Mouse (Mus musculus): ENCODE data around the gene Gtf3c5. TPM values are rescaled to one million over a fixed set of nuclear protein-coding genes. Genes with fewer than 3 reads are reported as not detected.
A peak's percentile ranks its signal among the peaks of the same experiment; 100 is the strongest.

The Gtf3c5 gene
- polyA plus RNA-seq, 1 experiment from 2014 or later, result 31.8 TPM

- no peaks in the 10 kb centered on the region for H3K9me3 ChIP-seq
- no peak overlapping the region for H3K27ac ChIP-seq
- ATAC-seq, result no peak
- WGBS, result 66% methylated on average over 14 of the region's 14 CpGs
- H3K9ac ChIP-seq, result no peak overlapping the region
- H3K4me3 ChIP-seq (replicated peaks), result no peak overlapping the region
- H3K4me2 ChIP-seq (replicated peaks), result no peak overlapping the region
- no peaks in the 10 kb centered on the region for H3K36me3 ChIP-seq
- no peaks in the 10 kb centered on the region for H3K27me3 ChIP-seq (replicated peaks)
- peaks cover 4% of the 10 kb centered on the region; the same call in 1 of the 2 replicates for H3K4me1 ChIP-seq (replicated peaks)
These were observed 22.4 kb upstream of the Gtf3c5 start for GRCm38 (mm10) chr2:28605789-28606541.

- 84% methylated on average over 5 of the region's 5 CpGs for WGBS
- Histone ChIP-seq H3K27me3 (replicated peaks) (no peaks in the 10 kb centered on the region), H3K9ac (no peak overlapping the region), H3K27ac (no peak overlapping the region), H3K36me3 (no peaks in the 10 kb centered on the region), H3K4me1 (replicated peaks) (peaks cover 4% of the 10 kb centered on the region; the same call in 1 of the 2 replicates), H3K4me3 (replicated peaks) (no peak overlapping the region), H3K9me3 (no peaks in the 10 kb centered on the region), H3K4me2 (replicated peaks) (no peak overlapping the region)
- no peak for ATAC-seq
These were observed 20.0 kb upstream of the Gtf3c5 start for GRCm38 (mm10) chr2:28603542-28603941.

DNA sequence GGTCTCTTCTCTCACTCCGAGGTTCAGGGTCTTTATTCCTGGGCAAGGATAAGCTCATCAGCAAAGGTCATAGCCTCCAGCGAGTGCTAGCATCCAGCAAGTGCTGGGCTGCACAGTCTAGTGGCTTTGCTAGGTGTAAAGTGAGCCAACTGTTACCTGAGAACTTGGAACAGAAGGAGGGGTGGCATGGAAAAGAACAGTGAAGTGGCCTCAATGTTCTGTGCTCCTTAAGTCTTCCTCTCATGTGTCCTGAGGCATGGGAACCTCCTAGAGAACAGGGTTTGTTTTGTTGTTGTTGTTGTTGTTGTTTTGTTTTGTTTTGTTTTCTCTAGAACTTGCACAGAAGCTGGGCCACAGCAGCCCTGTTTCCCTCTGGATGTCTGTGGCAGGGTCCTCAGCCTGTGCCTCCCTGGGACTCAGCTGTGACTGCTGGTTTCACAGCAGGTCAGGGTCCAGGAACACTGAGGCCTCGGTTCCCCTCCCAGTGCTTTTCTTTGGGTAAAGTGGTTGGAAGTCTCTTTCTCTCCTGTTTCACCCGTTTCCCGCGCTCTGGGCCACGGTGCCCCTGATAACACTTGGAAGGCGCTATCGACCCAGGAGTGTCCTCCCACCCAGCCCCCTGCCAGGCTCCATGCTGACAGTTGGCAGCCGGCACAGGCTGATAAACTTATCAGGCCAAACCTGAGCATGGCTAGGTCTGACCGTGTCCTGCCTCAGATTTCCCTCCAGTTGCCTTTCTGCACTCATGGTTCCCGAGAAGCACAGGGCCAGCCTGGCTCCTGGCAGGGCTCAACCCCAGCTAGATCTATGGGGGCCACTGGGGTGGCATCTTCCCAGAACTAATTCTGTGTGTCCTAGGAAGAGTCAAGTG, 18.4 kb upstream of the Gtf3c5 start:
- no peaks in the 10 kb centered on the region for H3K27me3 ChIP-seq (replicated peaks)
- H3K36me3 ChIP-seq, result no peaks in the 10 kb centered on the region
- no peak overlapping the region for H3K4me2 ChIP-seq (replicated peaks)
- H3K27ac ChIP-seq, result no peak overlapping the region
- no peaks in the 10 kb centered on the region for H3K9me3 ChIP-seq
- peak; percentile 78 for ATAC-seq
- H3K9ac ChIP-seq, result no peak overlapping the region
- no peak overlapping the region for H3K4me3 ChIP-seq (replicated peaks)
- 56% methylated on average over 12 of the region's 12 CpGs for WGBS
- no peaks in the 10 kb centered on the region for H3K4me1 ChIP-seq (replicated peaks)

GRCm38 (mm10) chr2:28599569-28599900, 16.0 kb upstream of the Gtf3c5 start:
- Histone ChIP-seq H3K4me3 (replicated peaks) (no peak overlapping the region), H3K4me1 (replicated peaks) (no peaks in the 10 kb centered on the region), H3K27me3 (replicated peaks) (no peaks in the 10 kb centered on the region), H3K36me3 (no peaks in the 10 kb centered on the region), H3K4me2 (replicated peaks) (no peak overlapping the region), H3K9me3 (no peaks in the 10 kb centered on the region), H3K27ac (no peak overlapping the region), H3K9ac (no peak overlapping the region)
- WGBS, result 73% methylated on average over 6 of the region's 6 CpGs
- no peak for ATAC-seq

GRCm38 (mm10) chr2:28598692-28599568, 15.4 kb upstream of the Gtf3c5 start:
- 57% methylated on average over 12 of the region's 12 CpGs for WGBS
- H3K27ac ChIP-seq, result no peak overlapping the region

DNA sequence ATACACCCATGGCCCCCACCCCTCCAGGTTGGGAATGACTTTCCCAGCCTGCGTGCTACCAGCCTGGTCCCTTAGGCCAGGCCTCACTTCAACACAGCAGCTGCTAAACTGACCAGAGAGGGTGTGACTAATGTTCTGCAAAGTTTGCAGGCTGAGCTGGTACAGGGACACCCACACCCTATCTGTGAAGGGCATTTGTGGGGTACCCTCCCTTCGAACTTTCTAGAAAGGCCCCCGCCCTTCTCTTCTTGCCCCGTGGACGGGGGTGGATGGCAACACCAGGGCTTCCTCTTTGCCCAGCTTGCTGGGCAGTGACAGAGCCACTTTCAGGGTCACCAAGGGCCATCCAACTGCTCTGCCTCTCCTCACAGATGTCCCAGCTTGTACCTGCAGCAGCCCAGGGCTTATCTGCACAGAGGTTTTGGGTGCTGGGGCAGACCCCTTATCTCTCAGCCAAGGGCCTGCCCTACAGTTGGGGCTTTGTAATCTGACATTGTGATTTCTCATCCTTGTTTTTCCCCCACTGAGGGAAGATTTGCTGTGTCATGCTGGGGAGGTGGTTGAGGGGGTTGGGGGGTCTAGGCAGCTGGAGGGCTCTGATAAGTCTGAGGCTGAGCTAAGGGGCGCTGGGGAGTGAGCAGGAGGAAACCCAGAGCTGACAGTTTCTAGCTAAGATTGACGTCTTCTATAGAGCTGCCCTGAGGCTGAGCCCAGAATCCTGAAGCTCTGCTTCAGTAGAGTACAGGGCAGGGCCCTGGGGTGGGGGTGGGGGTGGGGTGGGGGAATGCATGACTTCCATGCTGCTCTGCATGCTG, 14.4 kb upstream of the Gtf3c5 start:
- Histone ChIP-seq H3K27ac (no peak overlapping the region), H3K4me2 (replicated peaks) (no peak overlapping the region), H3K9me3 (no peaks in the 10 kb centered on the region), H3K36me3 (no peaks in the 10 kb centered on the region), H3K27me3 (replicated peaks) (no peaks in the 10 kb centered on the region; the same call in 1 of the 2 replicates), H3K4me1 (replicated peaks) (no peaks in the 10 kb centered on the region), H3K4me3 (replicated peaks) (no peak overlapping the region), H3K9ac (no peak overlapping the region)
- peak; percentile 56 for ATAC-seq
- WGBS, result 73% methylated on average over 7 of the region's 7 CpGs

More at GRCm38 (mm10) chr2:28598692-28599568, 15.4 kb upstream of the Gtf3c5 start:
- no peak for ATAC-seq
- H3K9me3 ChIP-seq, result no peaks in the 10 kb centered on the region
- no peaks in the 10 kb centered on the region for H3K4me1 ChIP-seq (replicated peaks)
- H3K4me2 ChIP-seq (replicated peaks), result no peak overlapping the region
- H3K27me3 ChIP-seq (replicated peaks), result no peaks in the 10 kb centered on the region
- H3K36me3 ChIP-seq, result no peaks in the 10 kb centered on the region
- no peak overlapping the region for H3K9ac ChIP-seq
- no peak overlapping the region for H3K4me3 ChIP-seq (replicated peaks)

GRCm38 (mm10) chr2:28596998-28597397, 13.4 kb upstream of the Gtf3c5 start:
- WGBS, result 86% methylated on average over 7 of the region's 7 CpGs
- ATAC-seq, result no peak
- H3K9me3 ChIP-seq, result no peaks in the 10 kb centered on the region
- no peaks in the 10 kb centered on the region for H3K36me3 ChIP-seq
- no peak overlapping the region for H3K4me2 ChIP-seq (replicated peaks)
- no peak overlapping the region for H3K27ac ChIP-seq
- H3K9ac ChIP-seq, result no peak overlapping the region
- H3K4me3 ChIP-seq (replicated peaks), result no peak overlapping the region
- H3K4me1 ChIP-seq (replicated peaks), result no peaks in the 10 kb centered on the region
- H3K27me3 ChIP-seq (replicated peaks), result no peaks in the 10 kb centered on the region; the same call in 1 of the 2 replicates

GRCm38 (mm10) chr2:28596021-28596420, 12.5 kb upstream of the Gtf3c5 start:
- H3K9me3 ChIP-seq, result no peaks in the 10 kb centered on the region
- ATAC-seq, result no peak
- no peak overlapping the region for H3K4me2 ChIP-seq (replicated peaks)
- no peaks in the 10 kb centered on the region for H3K36me3 ChIP-seq
- H3K4me3 ChIP-seq (replicated peaks), result no peak overlapping the region
- no peak overlapping the region for H3K9ac ChIP-seq
- H3K4me1 ChIP-seq (replicated peaks), result no peaks in the 10 kb centered on the region
- H3K27me3 ChIP-seq (replicated peaks), result no peaks in the 10 kb centered on the region; the same call in 1 of the 2 replicates
- no peak overlapping the region for H3K27ac ChIP-seq
- 73% methylated on average over 7 of the region's 7 CpGs for WGBS

GRCm38 (mm10) chr2:28592809-28593208, 9.3 kb upstream of the Gtf3c5 start:
- Histone ChIP-seq H3K4me3 (replicated peaks) (no peak overlapping the region), H3K9ac (no peak overlapping the region), H3K4me1 (replicated peaks) (no peaks in the 10 kb centered on the region), H3K4me2 (replicated peaks) (peak overlapping the region; percentile 39), H3K27me3 (replicated peaks) (no peaks in the 10 kb centered on the region; the same call in 1 of the 2 replicates), H3K9me3 (no peaks in the 10 kb centered on the region), H3K36me3 (no peaks in the 10 kb centered on the region), H3K27ac (no peak overlapping the region)
- 9% methylated on average over 15 of the region's 15 CpGs for WGBS
- 0 out of 2 replicates have a peak, but pooled peaks have one; percentile 61 for ATAC-seq

DNA sequence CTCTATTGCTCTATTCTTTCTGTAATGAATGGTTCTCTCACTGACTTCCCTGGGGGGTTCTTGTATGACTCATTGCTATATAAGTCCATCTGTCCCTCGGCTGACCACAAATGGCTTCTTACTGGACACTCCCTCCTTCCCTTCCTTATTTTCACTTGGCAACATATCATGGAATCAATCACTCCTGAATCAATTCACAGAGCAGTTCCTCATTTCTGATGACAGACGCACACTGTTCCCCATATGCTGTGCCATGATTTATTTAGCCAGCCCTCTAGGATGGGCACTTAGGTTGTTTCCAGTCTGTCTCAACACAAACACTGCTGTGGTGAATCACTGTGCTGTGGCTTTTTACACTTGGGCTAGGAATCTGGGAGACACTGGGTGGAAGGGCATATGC, 7.9 kb upstream of the Gtf3c5 start:
- ATAC-seq, result no peak
- Histone ChIP-seq H3K27ac (no peak overlapping the region), H3K4me3 (replicated peaks) (no peak overlapping the region), H3K4me1 (replicated peaks) (no peaks in the 10 kb centered on the region), H3K9me3 (no peaks in the 10 kb centered on the region), H3K4me2 (replicated peaks) (no peak overlapping the region), H3K36me3 (no peaks in the 10 kb centered on the region), H3K27me3 (replicated peaks) (no peaks in the 10 kb centered on the region; the same call in 1 of the 2 replicates), H3K9ac (no peak overlapping the region)
- WGBS, result 73% methylated on average over 2 of the region's 2 CpGs

DNA sequence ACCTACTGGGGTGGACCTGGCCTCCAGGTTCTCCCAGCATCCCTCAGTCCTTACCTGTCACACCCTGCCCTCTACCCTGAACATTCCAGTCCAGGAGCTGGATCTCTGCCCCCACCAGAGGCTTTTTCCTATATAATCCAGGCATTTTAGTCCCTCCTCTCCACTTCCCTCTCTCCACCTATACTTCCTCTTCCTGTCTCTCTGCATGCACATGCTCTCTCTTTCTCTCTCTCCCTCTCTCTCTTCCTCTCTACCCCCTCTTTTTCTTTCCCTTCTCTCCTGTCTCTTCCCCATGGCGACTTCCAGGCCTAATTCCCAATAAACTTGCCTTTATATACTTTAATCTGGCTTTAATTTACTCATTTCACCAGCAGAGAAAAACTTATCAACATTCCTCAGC, 5.0 kb upstream of the Gtf3c5 start:
- H3K9ac ChIP-seq, result no peak overlapping the region
- 28% methylated on average over 1 of the region's 1 CpGs for WGBS
- H3K9me3 ChIP-seq, result no peaks in the 10 kb centered on the region
- H3K27ac ChIP-seq, result no peak overlapping the region
- no peak overlapping the region for H3K4me2 ChIP-seq (replicated peaks)
- H3K4me1 ChIP-seq (replicated peaks), result 0 out of 2 replicates have a peak, but pooled peaks cover under 1% of the 10 kb centered on the region
- H3K36me3 ChIP-seq, result no peaks in the 10 kb centered on the region
- H3K4me3 ChIP-seq (replicated peaks), result no peak overlapping the region
- ATAC-seq, result no peak
- no peaks in the 10 kb centered on the region; the same call in 1 of the 2 replicates for H3K27me3 ChIP-seq (replicated peaks)
